Mouse (Mus musculus): ENCODE results near the gene Tmem219.

Tmem219 gene

DNA sequence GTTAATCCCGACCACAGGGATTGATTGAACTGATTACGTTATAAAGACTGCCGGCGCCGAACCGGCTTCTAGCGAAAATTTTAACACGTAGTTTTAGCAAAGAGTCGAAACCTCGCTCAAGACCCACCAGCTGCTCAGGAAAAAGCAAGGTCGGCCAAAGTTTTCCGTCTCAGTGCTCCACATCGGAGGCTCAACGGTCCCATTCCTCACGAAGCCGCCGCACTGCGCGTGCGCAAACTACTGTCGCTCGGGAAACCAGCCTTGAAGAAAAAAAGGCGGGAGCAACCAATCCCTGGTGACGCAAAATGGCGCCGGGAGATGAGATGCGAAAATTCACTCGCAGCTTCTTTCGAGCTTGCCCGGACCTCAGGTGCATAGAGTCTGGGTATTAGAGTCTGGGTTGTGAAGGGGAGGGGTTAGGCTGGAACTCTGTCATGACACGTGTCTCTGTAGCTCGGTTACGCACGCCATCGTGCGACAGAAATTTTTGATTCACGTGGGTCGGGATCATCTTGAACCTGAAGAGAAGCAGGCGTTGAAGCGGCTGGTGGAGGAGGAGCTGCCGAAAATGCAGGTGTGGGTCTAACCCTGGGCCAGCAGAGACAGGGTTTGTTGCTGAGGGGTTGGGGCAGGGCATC is 60.5 kb downstream of the Tmem219 start, which contains the start of gene Ino80e:
Gene Ino80e (minus strand): TSS at position 231 of the 638 bp plus-strand sequence.
- DNase-seq (ENCODE audit: extremely low read depth, low read depth) = peak; percentile 83

DNA sequence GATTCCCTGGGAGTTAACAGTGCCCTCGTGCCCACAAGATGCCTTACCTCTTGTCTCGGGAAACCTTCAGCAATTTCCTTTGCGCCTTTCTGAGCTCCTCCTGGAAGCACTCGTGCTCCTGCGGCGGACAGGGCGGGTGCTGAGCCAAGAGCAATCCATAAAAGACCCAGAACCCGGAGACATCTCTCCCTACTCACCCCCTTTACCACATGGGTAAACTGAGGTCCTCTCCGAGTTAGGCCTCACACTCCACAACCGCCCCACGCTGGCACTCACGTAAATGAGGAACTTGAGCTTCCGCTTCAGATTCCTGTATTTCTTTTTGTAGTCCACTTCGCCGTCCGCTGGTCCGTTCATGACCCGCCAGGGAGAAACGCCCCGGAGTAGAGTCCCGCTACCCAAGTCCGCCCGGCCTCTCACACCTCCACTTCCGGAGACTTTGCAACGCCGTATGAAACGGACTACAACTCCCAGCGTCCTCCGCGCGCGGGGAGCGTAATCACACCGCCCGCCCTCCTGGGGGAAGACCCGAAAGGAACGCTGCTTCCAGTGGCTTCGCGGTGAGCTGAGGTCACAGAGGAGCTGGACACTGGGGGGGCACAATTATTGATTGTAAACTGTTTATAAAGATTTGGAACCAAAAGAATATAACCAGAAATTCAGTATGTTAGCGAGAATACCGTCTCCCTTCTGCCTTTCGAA is 61.1 kb downstream of the Tmem219 start, which contains the start of gene Hirip3:
Gene Hirip3 (plus strand): TSS at position 544 of the 702 bp plus-strand sequence.
- peak; percentile 86 for DNase-seq (ENCODE audit: extremely low read depth, low read depth)

DNA sequence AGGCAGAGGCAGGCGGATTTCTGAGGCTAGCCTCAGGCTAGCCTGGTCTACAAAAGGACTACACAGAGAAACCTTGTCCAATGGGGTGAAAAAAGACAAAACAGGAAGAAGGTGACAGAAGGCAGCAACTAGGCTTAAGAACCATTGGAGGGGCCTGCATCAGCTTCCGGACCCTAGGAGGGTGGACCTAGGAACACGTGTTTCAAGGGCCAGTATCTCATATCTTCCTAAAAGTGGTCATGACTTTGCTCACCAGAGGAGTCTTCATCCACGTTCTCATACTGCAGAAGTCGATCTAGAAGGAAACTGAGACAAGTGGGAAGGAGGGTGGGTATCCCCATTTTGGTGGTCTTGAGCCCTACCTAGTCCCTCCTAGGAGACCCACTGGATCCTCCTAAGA is 61.7 kb downstream of the Tmem219 start:
- DNase-seq (ENCODE audit: extremely low read depth, low read depth) = peak; percentile 51

DNA sequence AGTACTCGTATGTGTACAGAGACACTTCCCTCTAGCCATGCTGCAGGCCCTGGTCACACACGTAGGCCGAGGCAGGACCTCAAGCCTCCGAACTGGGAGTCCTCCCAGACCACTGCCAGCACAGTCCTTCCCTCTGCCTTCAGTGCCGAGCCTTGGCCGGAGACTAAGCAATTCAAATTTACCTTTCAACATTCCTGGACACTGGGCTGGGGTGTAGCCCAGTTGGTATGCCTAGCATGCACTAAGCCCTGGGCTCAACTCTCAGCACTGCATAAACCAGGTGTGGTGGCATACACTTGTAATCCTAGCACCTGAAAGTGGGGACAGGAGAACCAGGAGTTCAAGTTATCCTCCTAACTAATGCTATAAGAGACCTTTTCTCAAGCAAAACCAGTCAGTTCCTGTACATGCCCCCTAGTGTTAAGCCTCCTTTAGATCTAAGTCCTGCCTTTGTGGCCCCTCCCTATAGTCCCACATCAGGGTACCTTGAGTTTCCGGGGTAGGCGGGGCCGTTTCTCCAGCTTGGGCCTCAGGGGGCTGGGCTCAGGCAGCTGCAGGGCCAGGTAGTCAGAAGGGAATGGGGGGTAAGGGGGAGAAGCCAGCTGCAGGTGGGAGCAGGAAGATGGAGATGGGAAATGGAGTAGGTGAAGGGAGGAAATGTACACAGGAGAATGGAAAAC is 65.8 kb downstream of the Tmem219 start:
- no peak for DNase-seq (ENCODE audit: extremely low read depth, low read depth)

DNA sequence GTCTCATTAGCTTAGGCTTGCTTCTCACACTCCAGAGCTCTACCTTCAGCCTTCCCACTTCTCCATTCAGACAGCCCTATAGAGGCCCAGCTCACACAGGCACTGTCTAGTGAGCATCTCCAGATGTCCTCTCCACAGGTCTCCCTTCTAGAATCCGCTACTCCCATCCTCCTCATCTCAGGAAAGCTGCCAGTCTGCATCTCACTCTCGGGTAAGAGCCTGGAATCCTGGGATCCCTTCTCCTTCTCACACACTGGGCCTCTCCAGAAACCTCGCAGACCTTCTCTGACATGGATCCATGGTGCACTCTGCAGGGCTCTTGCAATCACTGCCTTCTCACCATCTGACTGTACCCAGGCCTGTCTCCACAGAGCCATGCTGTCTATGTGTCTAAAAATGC is 67.1 kb downstream of the Tmem219 start:
- no peak for DNase-seq (ENCODE audit: extremely low read depth, low read depth)

DNA sequence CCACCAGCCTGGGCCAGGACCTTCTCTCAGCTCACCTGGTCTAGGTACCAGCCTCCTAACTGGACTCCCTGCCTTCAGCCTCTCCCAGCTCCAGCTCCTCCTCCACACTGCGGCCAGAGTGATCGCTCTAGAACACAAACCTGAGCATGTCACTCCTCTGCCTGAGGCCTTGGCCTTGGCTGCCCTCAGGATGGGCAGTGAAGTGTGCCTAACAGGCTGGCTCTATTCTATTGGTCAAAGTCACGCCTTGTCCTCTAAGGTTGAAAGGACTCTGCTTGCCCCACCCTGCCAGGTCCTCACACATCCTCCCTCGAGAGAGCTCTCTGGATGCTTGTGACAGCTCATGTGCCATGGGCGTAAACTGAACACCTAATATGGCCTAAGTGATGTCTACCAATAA is 69.3 kb downstream of the Tmem219 start:
- DNase-seq (ENCODE audit: extremely low read depth, low read depth) = no peak

DNA sequence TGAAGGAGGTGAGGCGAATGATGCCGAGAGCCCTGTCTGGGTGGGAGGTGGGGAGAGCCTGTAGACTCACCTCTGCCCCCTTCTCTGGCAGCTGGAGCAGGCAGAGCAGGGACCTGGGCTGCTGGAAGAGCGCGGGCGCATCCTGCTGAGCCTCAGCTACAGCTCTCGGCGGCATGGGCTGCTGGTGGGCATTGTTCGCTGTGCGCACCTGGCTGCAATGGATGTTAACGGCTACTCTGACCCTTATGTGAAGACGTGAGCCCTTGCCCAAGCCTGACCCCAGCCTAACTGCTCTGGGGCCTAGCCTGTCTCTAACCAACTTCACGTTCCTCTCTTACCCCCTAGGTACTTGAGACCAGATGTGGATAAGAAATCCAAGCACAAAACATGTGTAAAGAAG is 71.5 kb downstream of the Tmem219 start:
- no peak for DNase-seq (ENCODE audit: extremely low read depth, low read depth)

DNA sequence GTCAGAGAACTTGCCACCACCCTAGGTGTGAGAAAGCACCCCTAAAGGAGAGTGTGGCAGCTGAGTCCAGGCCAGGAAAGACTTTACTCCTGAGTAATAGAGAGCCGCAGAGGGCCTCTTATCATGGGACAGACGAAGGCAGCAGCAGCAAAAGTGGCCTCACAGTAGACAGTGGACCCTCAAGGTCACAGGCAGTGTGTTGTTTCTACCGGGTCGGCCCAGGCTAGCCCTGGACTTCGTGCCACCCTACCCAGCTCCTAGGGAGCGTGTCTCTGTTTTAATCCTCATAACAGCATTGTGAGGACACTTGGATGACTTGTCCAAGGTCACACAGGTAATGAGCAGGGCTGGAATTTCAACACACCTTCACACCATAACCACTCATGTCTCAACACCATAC is 72.6 kb downstream of the Tmem219 start:
- DNase-seq (ENCODE audit: extremely low read depth, low read depth) = no peak

DNA sequence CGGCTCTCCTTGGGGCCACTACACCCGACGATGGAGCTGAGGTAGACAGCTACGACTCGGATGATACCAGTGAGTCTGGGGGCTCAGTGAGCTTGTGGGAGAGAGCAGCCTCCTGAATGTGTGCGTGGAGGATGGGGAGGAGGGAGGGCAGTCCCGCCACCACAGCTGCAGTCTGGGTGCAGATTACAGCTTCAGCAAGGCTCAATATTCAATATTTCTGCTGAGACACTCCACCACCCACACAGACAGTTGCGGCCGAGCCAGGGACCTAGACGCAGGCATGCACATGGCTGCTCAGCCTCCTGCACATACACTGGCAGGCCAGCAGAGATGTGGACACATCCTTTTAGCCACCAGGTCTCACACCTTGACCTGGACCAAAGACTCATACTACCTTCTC is 73.9 kb downstream of the Tmem219 start:
- DNase-seq (ENCODE audit: extremely low read depth, low read depth) = no peak

DNA sequence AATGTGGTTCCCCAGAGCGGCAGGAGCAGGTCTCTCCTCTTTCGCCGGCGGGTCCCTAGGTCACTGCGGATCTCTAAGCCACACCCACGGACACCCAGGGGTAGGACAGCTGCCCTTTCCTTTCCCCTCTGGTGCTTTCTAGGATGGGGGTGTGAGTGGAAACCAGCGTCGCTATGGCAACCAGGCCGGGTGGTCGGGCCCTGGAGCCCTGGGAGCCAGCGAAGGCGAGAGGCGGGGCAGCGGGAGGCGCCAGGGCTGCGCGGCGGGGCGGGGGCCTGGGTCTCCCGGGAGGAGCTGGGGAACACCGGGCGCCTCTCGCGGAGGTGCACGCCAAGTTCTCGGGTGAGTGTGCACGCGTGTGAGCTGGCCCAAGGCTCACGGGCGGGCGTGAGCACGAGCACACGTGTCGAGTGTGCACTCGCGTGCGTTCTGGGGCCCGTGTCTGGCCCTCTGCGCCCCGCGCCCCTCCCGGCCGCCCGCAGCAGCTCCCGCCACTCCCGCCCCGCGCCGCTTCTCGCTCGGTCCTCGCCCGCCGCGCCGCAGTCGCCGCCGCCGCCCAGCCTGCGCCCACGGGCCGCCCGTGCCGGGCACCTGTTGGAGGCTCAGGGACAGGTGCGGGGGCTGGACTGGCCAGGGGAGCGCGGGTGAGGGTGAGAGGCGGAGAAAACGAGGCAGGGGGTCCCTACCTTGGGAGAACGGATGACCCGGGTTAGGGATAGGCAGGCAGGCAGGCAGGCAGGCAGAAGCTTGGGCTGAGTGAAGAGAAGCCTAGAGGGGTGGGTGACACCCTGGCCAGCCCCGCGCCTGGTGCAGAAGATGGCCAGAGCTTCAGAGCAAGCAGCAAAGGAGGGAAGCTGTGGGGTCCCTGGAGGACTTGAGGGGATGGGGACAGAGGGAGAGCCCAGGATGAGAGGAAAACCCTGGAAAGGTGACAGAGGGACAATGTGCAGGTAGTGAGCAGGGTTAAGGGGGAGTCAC is 75.0 kb downstream of the Tmem219 start:
- DNase-seq (ENCODE audit: extremely low read depth, low read depth) = no peak

DNA sequence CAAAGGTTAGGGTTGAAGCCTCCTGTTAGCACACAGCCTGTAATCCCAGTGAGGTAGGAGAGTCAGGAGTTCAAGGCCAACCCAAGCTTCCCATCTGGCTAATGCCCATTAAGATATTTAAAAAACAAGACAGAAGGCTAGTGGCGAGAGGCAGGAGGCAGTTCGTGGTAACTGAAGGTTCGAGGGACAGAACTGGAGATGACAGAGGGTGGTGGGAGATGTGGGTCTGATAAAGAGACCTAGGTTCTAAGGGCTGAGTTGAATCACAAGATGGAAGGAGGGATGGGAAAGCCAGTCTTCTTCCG is 75.6 kb downstream of the Tmem219 start, which contains the start of gene Doc2a:
Gene Doc2a (plus strand): TSS at position 301 of the 305 bp plus-strand sequence.
- DNase-seq (ENCODE audit: extremely low read depth, low read depth) = no peak

DNA sequence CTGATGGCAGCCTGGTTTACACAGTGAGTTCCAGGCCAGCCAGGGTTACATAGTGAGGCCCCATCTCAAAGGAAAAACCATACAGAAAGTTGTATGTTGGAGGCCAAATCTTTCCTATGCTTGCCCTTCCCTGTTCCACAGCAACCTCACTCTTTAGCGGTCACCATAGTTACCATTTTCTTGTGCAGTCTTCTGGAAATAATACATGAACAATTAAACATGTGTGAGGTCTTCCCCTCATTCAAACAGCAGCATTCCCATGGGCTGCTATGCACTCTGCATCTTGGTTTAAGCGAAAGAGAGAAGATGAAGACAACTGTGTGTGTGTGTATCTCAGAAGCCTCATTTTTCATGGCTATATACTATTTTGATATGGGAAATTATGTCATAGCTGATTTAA is 77.2 kb downstream of the Tmem219 start:
- DNase-seq (ENCODE audit: extremely low read depth, low read depth) = no peak

DNA sequence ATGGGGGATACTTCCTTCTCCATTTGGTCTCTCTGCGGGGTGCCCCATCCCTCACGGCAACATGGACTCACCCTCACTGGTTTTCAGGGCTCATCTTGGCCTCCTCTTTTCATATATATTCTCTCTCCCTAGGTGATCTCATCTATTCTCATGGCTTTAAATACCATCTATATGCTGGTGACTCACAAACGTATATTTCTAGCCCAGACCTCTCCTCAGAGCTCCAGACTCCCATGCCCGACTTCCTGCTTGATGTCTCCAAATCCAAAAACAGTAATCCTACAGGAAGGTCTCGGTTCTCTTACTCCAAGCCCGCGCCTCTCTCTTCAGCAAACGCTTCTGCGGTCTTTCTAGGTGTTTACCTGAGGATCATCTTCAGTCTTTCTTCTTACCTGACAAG is 79.4 kb downstream of the Tmem219 start:
- DNase-seq (ENCODE audit: extremely low read depth, low read depth) = no peak

Data from MEL-GATA-1-ER (cell line).